Comparison of ENCODE assay signal across 12 mouse cellular contexts in the genomic region with DNA sequence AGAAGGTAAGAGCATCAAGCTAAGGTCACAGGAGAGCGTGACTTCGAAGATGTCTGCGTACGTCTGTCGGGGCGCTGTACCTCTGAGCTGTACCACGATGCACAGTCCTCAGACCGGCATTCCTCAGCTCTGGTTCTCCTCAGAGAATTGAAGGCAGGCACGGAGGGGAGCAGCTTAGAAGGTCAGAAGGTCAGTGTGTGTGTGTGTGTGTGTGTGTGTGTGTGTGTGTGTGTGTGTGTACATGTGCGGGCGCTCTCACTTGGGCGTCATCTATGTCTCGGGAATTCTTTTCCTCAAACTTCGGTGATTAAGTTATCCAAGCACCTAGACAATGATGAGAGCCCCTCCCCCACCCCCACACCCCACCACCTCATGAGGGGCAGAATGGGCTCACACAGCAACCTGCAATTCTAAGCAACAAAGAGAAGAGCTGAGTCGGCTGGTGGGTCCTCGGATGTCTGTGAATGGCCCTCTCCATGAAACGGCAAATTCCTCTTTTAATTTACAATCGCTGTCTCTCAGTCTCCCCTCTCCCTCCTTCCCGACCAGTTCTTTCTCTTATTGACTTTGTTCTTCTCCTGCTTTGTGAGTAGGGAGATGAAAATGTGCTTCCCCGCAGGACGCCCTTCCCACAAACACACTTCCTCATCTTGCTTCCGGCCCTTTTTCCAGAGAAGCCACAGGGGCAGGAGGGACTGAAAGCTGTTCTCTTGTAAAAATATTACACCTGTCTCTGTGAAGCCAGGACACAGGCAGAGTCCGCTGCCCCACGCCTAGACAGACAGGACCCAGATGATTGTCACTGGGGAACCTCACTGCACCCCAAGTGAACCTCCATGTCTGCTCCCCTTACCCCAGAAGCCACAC. TPM values are rescaled to one million over a fixed set of nuclear protein-coding genes. Genes with fewer than 3 reads are reported as not detected.
DNase-seq lines count a peak whose midpoint lies in the region; ATAC-seq lines count a peak whose summit lies in the region.
"Had no signal": no experiment of that assay in that cellular context is flagged by ENCODE, and none has a peak within 500 bp of the region (broad histone marks: within the 10 kb centered on the region; RNA-seq: fewer than 3 reads in every experiment).

No protein-coding gene starts in this region.

- H3K9me3 ChIP-seq in kidney, embryonic 15.5 days (replicated peaks): no peaks in the 10 kb centered on the region
- no peaks in the 10 kb centered on the region for H3K9me3 ChIP-seq in limb, embryonic 10.5 days (replicated peaks)
- H3K9me3 ChIP-seq: heart, embryonic 15.5 days; liver, embryonic 15.5 days had no signal

- H3K36me3 ChIP-seq in kidney, embryonic 15.5 days: no peaks in the 10 kb centered on the region
- H3K36me3 ChIP-seq in limb, embryonic 10.5 days: no peaks in the 10 kb centered on the region
- H3K36me3 ChIP-seq: heart, embryonic 15.5 days; liver, embryonic 15.5 days had no signal

- H3K27me3 ChIP-seq in kidney, embryonic 15.5 days: no peaks in the 10 kb centered on the region
- H3K27me3 ChIP-seq in limb, embryonic 10.5 days (ENCODE audit: low read depth, poor library complexity, severe bottlenecking): 0 out of 2 replicates have a peak, but pooled peaks cover 4% of the 10 kb centered on the region
- H3K27me3 ChIP-seq: liver, embryonic 15.5 days had no signal

- no peak for DNase-seq in kidney, postnatal 4 days
- DNase-seq in ES-CJ7 (ENCODE audit: low read depth, low spot score): peak; percentile 24
- DNase-seq in R1 (ENCODE audit: low read depth, low spot score): peak; percentile 90
- DNase-seq in limb, embryonic 10.5 days (ENCODE audit: low spot score): no peak
- no peak for DNase-seq in cerebellum, adult 11 months
- no peak for DNase-seq in left cerebral cortex, adult 18-20 months (ENCODE audit: low spot score in 2 of 2)
- DNase-seq: adrenal gland, adult 8-10 months; kidney, adult 18-20 months; right cerebral cortex, postnatal 14 days had no signal

- H3K4me2 ChIP-seq in kidney, embryonic 15.5 days: peak overlapping the region; percentile 6; the same call in 1 of the 2 replicates
- H3K4me2 ChIP-seq: heart, embryonic 15.5 days; liver, embryonic 15.5 days had no signal

- WGBS in kidney, embryonic 15.5 days: 50% methylated on average over 24 of the region's 24 CpGs
- 61% methylated on average over 24 of the region's 24 CpGs for WGBS in limb, embryonic 10.5 days

- no peak overlapping the region for H3K4me3 ChIP-seq in kidney, embryonic 15.5 days (replicated peaks)
- H3K4me3 ChIP-seq in limb, embryonic 10.5 days: no peak overlapping the region
- H3K4me3 ChIP-seq: heart, embryonic 15.5 days; liver, embryonic 15.5 days had no signal

- no peak overlapping the region for H3K9ac ChIP-seq in kidney, embryonic 15.5 days
- H3K9ac ChIP-seq: heart, embryonic 15.5 days; liver, embryonic 15.5 days had no signal

- H3K27ac ChIP-seq in kidney, embryonic 15.5 days: peak overlapping the region; percentile 69
- H3K27ac ChIP-seq in limb, embryonic 10.5 days: peak overlapping the region; percentile 42
- H3K27ac ChIP-seq: heart, embryonic 15.5 days; liver, embryonic 15.5 days had no signal

- no peak for ATAC-seq in kidney, embryonic 15.5 days (replicated peaks; ENCODE audit: low FRiP score)

- peaks cover 88% of the 10 kb centered on the region for H3K4me1 ChIP-seq in kidney, embryonic 15.5 days
- peaks cover 88% of the 10 kb centered on the region for H3K4me1 ChIP-seq in limb, embryonic 10.5 days
- H3K4me1 ChIP-seq: liver, embryonic 15.5 days had no signal

RNA-seq across cellular contexts. Expression of a gene that starts 29.9 kb away (rescaled TPM):
- 29.3 and 34.2 TPM in 2 replicates for polyA plus RNA-seq in kidney, embryonic 15.5 days (2015; fragmentation: Nextera tagmentation; extraction: Ambion mirVana)
- polyA plus RNA-seq in limb, embryonic 10.5 days (2016; fragmentation: Nextera tagmentation; extraction: Ambion mirVana): 25.2 and 25.9 TPM in 2 replicates
- total RNA-seq in left cerebral cortex, adult 18-20 months (2021): 10 to 100 TPM; 29.7 to 32.6 TPM

Comparison
In these comparisons a context has a peak if more than half of its experiments do, and no peak if none do; other contexts are left out.
1. DNase-seq: peak in ES-CJ7 (single experiment) and R1 (single experiment); none in kidney, postnatal 4 days (0 of 2), limb, embryonic 10.5 days (single experiment), cerebellum, adult 11 months (single experiment) and left cerebral cortex, adult 18-20 months (0 of 2).